Mouse (Mus musculus) kidney, adult 2 months (tissue): ENCODE data around the gene Trit1.

ENCODE experiments used
- CTCF ChIP-seq: fragments of 200-500 bp; conservative IDR thresholded peaks from 2 replicates; pipeline ENCODE4 v1.5.1; 2011; ENCODE audit warnings: low read depth, mild to moderate bottlenecking, control low read depth, low read length, moderate library complexity, mixed read lengths; ENCODE audit not compliant: insufficient read depth, insufficient read length
- POLR2A ChIP-seq: fragments of 200-500 bp; IDR thresholded peaks from one replicate; pipeline ENCODE4 v1.6.1; 2011; ENCODE audit warnings: low read depth, low read length, control low read depth

- TF ChIP-seq CTCF (no peak), POLR2A (no peak)
These were observed 34.3 kb downstream of the Trit1 start for GRCm38 (mm10) chr4:123050681-123051211.
